Mouse (Mus musculus): ENCODE measurements around the gene Cbfa2t3.
A peak's percentile ranks its signal among the peaks of the same experiment; 100 is the strongest.
"Not testable (repeated sequence)": the region's sequence is repeated elsewhere in the genome, so short reads cannot be mapped to it uniquely, and the experiment has no call there.

Gene Cbfa2t3

DNA sequence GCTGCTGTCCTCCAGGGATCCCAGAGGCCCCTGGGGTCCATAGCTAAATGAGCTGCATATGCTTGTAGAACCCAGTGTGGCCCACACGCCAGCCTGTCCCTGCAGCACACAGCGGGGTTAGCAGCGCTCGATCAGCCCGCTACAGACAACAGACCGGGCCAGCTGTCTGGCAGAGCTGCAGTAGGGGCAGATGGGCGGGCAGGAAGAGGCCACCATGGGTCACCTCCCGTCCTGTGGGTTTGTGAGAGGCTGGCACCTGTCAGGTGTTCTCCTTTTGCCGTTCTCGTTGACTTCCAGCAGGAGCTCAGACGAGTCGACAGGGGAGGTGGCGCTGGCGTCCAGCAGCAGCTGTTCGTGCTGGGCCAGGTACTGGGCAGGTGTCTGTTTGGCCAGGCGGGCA is 60.3 kb downstream of the Cbfa2t3 start:
- no peak for DNase-seq (ENCODE audit: low spot score in 2 of 2)

DNA sequence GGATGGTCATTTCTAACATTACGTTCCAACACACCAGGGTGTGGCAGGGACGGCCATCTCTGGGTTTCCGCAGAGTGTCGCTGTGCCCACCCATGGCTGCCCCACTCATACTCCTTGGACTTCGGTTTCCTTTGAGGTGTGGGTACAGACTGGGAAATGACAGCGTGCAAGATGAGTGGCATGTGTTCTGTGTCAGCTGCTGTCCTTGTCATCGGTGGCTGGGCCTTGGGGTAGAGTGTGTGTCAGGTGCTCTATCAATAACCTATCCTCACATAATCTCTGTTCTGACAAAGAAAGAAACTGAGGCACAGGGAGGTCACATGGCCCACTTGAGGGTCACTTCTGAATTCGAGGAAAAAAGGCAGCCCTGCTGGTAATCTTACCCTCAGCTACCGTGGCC is 61.7 kb downstream of the Cbfa2t3 start:
- DNase-seq (ENCODE audit: low spot score in 2 of 2) = no peak

DNA sequence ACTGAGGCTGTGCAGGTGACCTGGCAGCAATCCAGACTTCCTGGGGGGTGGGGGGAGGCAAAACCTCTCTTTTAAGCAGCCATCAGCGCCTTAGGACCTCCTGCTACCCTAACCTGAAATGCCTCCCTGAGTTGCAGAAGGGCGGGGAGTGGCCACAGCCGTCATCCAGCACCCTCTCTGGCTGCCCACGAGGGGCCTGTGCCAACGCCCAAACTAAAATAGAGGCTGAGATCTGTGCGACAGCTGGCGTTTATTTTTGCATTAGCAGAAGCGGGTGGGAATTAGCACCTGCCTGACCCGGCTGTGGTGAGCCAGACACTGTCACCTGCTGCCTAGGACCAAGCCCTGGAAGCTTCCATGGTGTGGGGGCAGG is 62.1 kb downstream of the Cbfa2t3 start:
- no peak for DNase-seq (ENCODE audit: low spot score in 2 of 2)

DNA sequence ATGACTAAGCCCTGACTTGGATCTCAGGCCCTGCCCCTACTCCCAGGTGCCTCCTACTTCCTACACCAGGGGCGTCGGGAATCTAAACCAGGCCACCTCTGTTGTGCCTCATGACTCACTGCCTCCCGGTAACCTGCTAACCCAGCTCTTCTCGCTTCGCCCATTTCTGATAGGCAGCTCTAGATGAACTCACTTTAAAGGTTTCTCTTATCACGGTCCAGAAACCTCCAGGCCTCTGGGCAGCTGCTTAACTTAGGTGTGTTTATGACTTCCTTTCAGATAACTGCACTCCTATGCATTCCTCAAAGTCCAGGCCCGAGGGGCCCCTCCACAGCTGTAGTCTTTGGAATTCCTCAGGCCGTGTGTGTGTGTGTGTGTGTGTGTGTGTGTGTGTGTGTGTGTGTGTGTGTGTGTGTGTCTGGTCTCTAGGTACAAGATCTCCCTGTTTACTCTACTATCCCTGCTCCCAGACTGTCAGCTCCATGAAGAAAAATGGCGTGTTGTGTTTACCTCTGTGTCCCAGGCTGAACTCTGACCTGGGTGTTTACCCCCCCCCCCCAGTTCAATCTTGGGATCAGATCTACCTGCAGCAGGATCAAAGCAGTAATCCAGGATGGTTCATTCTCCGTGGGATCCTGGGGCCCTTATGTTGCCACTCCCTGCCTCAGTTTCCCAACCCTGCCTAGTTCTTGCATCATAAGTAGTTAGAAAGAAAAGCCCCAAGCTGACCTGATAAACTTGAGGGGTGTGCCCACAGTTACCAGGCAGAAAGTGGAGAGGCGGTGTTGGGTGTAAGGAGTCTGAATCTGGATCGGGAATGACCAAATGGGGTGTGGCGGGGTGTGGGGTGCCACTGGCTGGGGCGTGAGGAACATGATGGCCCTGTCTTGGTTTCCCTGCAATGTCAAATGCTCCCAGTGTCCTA is 62.8 kb downstream of the Cbfa2t3 start:
- DNase-seq (ENCODE audit: low spot score in 2 of 2) = peak in 1 of 2 experiments; percentile 45

DNA sequence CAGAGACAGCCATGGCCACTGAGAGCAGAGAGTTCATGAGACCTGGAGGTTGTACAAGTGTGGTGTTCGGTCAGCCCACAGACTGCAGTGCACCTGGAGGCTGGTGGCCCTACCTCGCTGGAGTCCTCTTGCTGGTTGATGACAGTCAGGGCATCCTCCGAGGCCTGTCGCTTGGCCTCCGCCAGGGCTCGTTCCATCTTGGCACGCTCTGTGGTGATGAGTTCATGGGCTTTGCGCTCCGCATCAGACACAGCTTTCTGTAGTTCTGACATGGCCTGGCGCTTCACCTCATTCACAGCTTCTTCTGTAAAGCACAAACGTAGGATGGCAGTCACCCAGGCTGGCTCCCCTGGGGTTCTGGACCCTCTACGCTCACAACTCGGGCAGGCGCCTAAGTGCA is 65.7 kb downstream of the Cbfa2t3 start:
- no peak for DNase-seq (ENCODE audit: low spot score in 2 of 2)

DNA sequence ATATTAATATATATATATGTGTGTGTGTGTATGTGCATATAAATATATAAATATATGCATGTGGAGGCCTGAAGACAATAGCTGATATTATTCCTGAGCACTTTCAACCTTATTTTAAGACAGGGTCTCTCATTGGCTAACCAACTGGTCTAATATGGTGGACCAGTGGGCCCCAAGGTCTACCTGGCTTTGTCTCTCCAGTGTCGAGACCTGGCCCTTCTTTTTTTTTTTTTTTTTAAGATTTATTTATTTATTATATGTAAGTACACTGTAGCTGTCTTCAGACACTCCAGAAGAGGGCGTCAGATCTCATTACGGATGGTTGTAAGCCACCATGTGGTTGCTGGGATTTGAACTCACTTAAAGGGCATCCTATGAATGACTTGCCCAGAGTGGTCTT is 66.8 kb downstream of the Cbfa2t3 start:
- DNase-seq (ENCODE audit: low spot score in 2 of 2) = not testable (repeated sequence)

DNA sequence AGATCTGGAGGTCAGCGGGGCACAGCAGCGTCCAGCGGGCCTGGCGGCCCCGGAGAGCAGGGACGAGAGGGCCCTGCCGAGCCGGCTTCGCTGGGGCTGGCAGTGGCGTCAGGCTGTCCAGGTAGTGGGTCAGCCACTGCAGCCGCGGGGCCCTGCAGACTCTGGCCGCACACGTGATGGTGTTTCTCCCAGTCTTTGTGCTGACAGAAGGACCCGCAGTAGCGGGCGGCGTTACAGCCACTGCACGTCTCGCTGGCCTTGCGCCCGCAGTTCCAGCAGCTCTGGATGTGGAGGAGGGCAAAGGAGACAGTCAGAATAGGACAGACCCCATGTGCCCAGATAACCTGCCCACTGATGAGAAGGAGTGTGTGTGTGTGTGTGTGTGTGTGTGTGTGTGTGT is 68.2 kb downstream of the Cbfa2t3 start:
- no peak for DNase-seq (ENCODE audit: low spot score in 2 of 2)

DNA sequence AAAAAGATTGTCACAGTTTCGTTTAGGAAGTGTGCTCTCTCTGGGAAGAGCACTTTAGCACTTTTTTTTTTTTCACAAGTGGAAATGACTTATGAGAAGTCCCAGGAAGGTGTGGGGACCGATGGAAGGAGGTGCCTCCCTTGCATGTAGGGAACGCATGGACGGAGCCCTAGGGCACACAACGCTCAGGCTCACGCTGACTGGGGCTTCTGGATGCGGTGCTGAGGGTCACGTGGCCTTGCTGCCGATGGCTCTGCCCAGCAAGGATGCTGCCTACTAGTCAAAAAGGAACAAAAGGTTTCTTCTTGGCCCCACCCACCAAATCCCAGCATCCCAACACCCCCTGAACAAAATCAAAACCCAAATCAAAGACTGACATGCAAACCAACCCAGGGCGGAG is 69.5 kb downstream of the Cbfa2t3 start:
- no peak for DNase-seq (ENCODE audit: low spot score in 2 of 2)

DNA sequence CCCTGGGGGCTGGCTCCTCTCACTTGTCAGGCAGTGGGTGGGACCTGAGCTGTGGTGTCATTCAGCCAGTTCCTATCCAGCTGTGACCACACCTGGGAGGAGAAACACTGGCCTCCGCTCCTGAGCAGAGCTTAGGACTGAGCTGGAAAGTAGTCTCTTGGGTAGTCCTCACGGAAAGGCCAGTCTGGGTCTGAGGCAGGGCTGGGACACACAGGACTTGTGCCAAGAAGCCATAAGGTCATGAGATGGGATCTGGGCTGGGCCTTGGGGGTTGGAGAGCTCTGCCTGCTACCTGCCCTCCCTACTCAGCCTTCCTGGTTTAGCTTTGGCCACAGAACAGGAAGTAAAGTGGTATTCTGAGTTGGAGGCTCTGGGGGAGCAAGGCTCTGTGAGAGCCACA is 72.0 kb downstream of the Cbfa2t3 start:
- no peak for DNase-seq (ENCODE audit: low spot score in 2 of 2)

DNA sequence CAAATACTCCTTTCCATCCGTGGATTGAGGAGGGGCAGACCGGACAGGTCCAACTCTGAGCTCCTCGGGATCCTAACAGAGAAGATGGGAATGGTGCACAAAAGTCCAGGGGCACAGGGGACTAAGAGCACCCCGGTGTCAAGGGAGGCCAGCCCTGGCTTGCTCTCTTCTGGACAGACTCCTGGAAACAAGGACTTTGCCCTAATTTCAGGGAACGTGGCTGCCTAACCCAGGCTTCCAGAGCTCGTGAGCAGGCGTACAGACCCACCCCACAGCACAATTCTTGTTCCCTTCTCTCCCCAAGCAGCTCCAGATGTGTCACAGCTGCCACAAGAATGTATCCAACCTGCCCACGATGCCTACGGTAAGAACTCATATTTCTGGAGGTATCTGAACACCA is 73.1 kb downstream of the Cbfa2t3 start:
- DNase-seq (ENCODE audit: low spot score in 2 of 2) = no peak

DNA sequence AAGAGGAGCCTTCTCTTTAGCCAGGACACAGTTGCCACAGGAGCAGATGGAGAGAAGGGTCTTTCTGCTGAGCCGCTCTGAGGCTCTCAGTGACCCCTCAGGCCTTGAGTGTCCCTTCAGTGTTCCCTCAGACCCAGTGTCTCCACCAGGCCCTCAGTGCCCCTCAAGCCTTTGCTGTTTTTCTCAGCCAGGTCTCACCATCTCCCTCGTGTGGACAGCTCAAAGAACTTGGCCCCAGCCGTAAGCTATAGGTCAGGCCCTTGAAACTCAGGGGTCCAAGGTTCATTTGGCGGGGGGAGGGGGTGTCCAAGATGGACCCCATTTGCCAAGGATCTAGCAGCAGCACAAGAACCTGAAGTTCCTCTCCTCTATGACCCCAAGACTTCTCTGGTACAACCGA is 74.3 kb downstream of the Cbfa2t3 start:
- no peak for DNase-seq (ENCODE audit: low spot score in 2 of 2)

DNA sequence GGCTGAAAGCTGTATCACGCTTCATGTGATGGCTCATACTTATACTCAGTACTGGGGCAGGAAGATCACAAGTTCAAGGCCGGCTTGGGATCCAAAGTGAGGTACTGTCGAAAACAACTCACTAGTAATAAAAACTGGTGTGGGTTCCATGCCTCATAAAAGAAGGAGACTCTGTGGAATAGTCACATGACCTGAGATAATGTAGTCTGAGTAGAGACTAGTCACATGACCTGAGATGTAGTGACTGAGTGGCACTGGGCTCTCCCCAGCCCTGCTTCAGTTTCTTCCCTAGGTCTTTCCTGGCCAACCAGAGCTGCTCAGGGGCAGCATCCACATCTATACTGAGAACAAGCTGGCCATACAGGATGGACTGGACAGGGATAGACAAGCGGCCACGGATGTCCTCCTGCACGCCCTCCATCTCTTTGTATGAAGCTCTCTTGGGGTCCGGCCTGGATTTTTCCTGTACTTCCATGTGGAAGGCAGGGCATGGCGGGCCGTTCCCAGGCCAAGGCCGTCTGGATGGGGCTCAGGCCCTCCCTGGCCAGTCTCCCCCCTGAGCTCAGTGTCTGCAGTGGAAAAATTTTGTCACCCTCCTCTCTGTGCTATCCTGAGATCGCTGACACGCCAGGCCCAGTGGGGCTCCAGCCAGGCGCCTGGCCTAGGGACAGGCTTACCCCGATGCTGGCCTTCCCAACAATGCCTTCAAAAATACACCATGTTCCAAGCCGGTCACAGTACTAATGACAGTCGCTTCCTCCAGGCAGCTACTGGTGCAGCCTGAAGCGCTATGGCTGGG is 74.9 kb downstream of the Cbfa2t3 start:
- DNase-seq (ENCODE audit: low spot score in 2 of 2) = no peak

DNA sequence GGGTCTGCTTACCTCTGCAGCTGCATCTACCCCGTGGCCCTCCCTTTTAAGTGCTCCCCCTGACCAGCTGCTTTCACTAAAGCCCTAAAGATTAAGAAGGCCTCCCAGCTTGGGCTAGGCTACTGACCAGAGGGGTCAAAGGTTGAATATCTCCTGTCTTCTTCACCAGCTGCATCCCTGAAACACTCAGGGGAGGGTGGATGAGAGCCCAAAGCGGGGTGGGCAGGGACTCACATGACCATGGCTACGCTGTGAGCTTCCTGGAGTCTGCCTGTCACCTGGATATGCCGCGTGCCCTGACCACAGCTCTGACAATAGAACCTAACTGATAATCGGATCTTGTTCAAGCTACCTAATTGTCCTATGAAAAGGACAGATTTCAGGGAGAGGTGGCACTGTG is 76.2 kb downstream of the Cbfa2t3 start, which contains the start of gene Pabpn1l:
TSS of gene Pabpn1l (minus strand) at position 13 of the 400 bp plus-strand sequence.
- no peak for DNase-seq (ENCODE audit: low spot score in 2 of 2)

DNA sequence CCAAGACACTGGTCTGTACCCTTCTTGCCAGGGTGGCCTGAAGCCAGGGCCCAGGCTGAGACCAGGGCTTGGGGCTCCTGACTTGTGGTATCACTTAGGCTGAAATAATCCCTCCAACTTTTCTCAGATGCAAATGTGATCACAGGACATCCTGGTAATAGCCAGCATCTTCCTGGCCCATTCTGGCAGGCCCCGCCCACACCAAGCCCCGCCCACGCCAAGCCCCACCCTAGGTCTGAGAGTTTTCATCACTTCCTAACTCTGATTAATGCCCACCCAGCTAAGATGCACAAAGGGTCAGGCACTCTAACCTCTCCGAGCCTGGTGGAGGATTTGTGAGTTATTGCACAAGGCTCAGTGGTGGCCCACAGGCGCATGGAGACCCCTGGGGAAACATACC is 78.5 kb downstream of the Cbfa2t3 start:
- DNase-seq (ENCODE audit: low spot score in 2 of 2) = no peak

DNA sequence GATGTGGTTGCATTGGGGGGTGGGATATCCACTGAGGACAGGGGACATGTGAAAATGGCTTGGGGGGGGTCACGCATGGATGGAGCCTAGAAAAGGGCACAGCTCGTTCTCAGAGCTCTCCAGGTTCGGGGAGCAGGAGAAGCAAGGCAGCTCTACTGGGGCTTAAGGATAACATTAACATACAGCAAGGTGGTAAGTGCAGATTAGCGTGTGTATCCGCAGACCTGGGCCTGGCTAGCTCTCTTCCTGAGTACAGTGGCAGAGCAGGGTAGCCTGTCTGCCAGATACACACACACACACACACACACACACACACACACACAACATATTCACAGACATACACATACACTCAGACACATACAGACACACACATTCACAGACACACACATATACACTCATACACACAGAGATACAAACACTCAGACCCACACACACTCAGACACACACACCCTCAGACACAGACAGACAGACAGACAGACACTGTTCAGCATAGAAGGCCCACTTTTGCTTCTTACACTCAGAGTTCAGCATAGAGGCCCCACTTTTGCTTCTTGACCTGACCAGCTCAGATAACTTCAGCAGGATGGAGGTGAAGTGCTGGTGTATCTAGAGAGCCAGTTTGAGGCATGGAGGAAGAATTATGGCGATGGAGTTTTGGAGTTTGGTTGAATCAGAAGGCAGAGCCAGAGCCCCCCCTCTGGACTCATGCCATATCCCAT is 80.1 kb downstream of the Cbfa2t3 start:
- peak in 1 of 2 experiments; percentile 56 for DNase-seq (ENCODE audit: low spot score in 2 of 2)

DNA sequence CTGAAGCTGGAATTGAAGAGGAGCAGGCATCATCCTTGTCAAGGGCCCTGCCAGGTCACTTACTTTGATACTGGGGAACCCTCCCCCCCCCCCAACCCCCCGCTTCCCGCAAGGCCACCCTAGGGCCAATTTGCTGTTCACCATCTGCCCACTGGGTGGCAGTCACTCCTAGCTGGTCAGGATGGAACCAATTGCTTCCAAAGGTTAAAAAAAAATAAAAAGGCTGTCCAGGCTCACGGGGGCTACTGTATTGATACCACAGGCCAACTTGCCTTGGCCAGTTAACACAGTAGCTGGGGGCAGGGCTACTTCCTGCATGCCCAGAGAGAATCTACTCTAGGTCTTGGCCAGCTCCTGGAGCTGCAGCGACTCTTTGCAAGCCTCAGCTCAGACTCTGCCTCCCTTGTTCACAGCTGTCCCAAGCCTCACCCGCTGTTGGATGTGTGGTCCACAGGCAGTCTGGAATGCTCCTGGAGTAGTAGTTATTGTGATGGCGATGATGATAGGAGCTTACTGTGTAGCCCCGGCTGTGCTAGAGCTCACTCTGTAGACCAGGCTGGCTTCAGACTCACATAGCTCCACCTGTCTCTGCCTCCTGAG is 80.9 kb downstream of the Cbfa2t3 start:
- peak; percentile 87 to 94 for DNase-seq (ENCODE audit: low spot score in 2 of 2)

DNA sequence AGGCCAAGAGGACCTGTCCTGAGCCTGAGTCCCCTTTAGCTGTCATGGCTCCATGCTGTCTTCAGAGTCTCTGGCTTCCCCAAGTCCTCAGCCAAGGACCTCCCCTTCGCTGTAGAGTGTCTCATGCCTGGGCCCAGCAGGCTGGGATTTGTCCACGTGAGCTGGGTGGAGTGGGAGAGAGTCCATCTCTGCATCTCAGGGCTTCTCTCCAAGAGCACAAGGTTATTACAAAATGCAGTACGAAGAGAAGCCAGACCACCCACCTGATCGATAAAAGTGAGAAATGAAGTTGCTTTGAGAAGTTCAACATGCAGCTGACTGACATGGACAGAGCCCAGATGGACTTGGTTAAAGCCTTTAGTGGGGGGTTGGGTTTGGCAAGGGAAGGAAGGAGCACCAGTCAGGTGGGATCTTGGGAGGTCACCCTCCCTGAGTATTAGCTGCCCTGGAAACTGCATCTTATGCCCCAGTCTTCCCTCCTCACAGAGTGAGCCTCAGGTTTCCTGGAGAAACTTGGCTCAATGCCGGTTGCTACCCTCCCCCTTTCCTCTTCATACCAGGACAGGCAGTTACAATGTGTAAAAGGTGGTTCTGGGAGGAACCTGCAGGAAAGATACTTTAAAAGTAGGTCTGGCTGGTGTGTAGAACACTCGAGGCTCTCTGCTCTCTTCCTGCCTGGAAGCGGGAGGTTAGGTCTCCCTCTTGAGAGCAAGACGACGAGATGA is 82.6 kb downstream of the Cbfa2t3 start:
- DNase-seq (ENCODE audit: low spot score in 2 of 2) = no peak

DNA sequence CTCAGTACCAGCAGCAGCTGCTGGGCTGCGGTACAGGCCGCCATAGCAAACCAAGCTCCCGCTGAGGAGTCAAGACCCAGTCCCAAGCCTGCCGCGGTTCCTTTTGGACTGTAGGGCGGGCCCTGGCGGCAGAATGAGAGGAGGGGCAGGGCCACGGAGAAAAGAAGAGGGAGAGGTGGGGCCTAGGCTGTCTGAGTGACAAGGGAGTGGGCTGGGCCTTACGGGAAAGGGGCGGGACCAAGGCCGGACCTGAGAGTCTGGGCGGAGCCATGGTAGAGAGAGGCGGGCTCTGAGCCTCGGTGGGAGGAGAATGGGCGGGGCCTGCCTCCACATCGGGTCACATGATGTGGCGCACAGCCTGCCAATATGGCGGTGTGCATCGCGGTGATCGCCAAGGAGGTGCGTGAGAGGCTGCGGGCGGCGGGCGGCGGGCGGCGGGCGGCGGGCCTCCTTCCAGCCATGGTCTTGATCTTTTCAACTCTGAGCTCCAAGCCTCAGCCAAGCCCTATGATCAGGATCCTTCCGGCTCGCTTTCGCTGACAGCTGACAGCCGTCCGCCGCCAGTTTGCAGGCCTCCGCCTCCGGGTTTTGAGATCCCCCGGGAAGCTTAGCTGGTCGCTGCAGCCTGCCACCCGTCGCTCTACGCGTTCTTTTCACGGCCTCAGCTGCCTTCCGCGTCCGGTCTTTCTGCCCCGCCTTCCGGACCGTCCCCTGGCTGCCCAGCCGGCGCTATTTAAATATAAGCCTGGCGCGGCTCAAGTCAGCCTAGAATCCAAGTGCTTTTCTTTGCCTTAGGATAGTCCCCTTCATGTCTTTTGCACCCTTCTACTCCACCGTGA is 87.4 kb downstream of the Cbfa2t3 start, which contains the start of the genes Galns and Trappc2l:
TSS of gene Galns (minus strand) at position 169 of the 839 bp plus-strand sequence.
TSS of gene Trappc2l (plus strand) at position 346 of the 839 bp plus-strand sequence.
- DNase-seq (ENCODE audit: low spot score in 2 of 2) = peak; percentile 95 to 96

DNA sequence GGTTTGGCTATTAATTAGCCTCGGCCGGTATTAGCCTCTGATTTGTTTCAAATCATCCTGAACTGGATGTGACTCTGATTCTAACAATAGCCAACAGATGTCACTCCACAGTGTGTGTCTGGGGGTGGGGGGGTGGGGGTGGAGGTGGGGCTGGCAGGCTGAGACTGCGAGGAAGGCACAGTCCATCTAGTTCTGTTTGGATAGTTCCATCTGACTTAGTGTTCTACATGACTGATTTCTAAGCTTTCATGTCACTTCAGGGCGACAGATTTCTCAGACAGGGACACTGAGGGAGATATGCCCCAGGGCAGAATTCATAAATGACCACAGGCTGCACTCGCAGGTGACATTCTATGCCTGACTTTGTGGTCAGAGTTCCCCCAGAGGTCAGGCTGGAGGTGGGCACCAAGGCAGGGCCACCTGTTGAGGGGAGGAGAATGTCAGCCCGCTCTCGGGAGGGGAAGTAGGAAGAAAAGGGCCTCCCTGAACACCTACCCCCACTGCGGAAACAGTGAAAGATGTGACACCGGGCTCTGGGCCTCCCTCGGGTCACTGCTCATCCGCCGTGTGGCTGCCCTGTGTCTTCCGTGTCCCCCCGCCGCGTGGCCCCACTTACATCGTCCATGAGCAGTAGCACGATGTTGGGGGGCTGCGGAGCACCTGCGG is 88.2 kb downstream of the Cbfa2t3 start:
- DNase-seq (ENCODE audit: low spot score in 2 of 2) = no peak
